Mouse (Mus musculus) bone marrow macrophage, adult 2 months (primary cell): ENCODE data around the gene Mcemp1.

Experiments used
- CTCF ChIP-seq: IDR thresholded peaks from 2 replicates; pipeline ENCODE4 v1.5.1; 2012; ENCODE audit warnings: low read depth, mild to moderate bottlenecking, low read length, moderate library complexity
- POLR2A ChIP-seq: IDR thresholded peaks from 2 replicates; pipeline ENCODE4 v1.6.1; 2012; ENCODE audit warnings: mild to moderate bottlenecking, low read depth, low read length, borderline replicate concordance

GRCm38 (mm10) chr8:3622119-3622518 is 43.4 kb upstream of the Mcemp1 start:
- TF ChIP-seq CTCF (no peak), POLR2A (no peak)
